Mouse (Mus musculus) kidney, postnatal 0 days (tissue): ENCODE results near the gene Gm19668. TPM values are rescaled to one million over a fixed set of nuclear protein-coding genes. Genes with fewer than 3 reads are reported as not detected.

Experiments used
- ATAC-seq: fragments of 200-750 bp; cut with Nextera tagmentation; replicated peaks from 2 replicates; pipeline ENCODE4 v1.8.0; 2017; ENCODE audit warnings: low read depth, moderate number of reproducible peaks, moderate TSS enrichment, moderate library complexity; ENCODE audit not compliant: low FRiP score
- DNase-seq: peaks from one replicate; pipeline ENCODE4 v3.0.0-alpha.2; 2016; ENCODE audit warnings: low spot score
- H3K27ac ChIP-seq: fragments of 300-500 bp; sonication (generic); 2 replicates; pipeline ENCODE4 v1.5.1; 2014; ENCODE audit warnings: mild to moderate bottlenecking
- H3K27me3 ChIP-seq: fragments of 300-500 bp; sonication (generic); 2 replicates; pipeline ENCODE4 v1.6.1; 2014; ENCODE audit warnings: low read length, mixed read lengths; ENCODE audit not compliant: insufficient read depth
- H3K36me3 ChIP-seq: fragments of 300-500 bp; sonication (generic); 2 replicates; pipeline ENCODE4 v1.6.1; 2014; ENCODE audit warnings: low read length, mixed read lengths; ENCODE audit not compliant: insufficient read depth
- H3K4me1 ChIP-seq: fragments of 300-500 bp; sonication (generic); replicated peaks from 2 replicates; pipeline ENCODE4 v1.6.1; 2014; ENCODE audit warnings: antibody characterized with exemption, low read length, mixed read lengths; ENCODE audit not compliant: insufficient read depth
- H3K4me2 ChIP-seq: fragments of 300-500 bp; sonication (generic); 2 replicates; pipeline ENCODE4 v1.6.1; 2014; ENCODE audit warnings: mild to moderate bottlenecking, low read length, moderate library complexity, mixed read lengths
- H3K4me3 ChIP-seq: fragments of 300-500 bp; sonication (generic); replicated peaks from 2 replicates; pipeline ENCODE4 v1.5.1; 2014; ENCODE audit warnings: low read depth, low read length
- H3K9ac ChIP-seq: fragments of 300-500 bp; sonication (generic); 2 replicates; pipeline ENCODE4 v1.6.1; 2014; ENCODE audit warnings: low read depth, low read length
- H3K9me3 ChIP-seq: fragments of 300-500 bp; sonication (generic); replicated peaks from 2 replicates; pipeline ENCODE4 v1.6.1; 2016; ENCODE audit warnings: low read length, inconsistent platforms, mixed read lengths
- CTCF ChIP-seq: IDR thresholded peaks from 2 replicates; pipeline ENCODE4 v1.5.1; 2016; ENCODE audit warnings: antibody characterized with exemption, low read depth, mild to moderate bottlenecking, moderate library complexity
- WGBS: fragments of 180-500 bp; shearing (Covaris S2); extraction: QIAGEN DNeasy Blood & Tissue Kit; methylation state at CpG from one replicate; pipeline ENCODE4 v1.1.7; 2014; 5-methylcytosine and 5-hydroxymethylcytosine counted together
- polyA plus RNA-seq: library from polyadenylated mRNA; unstranded; fragments of >200 nt; fragmentation: Nextera tagmentation; extraction: Ambion mirVana; gene quantifications from 2 replicates; pipeline ENCODE4 v1.2.1, GENCODE M21; 2015

The Gm19668 gene
- not detected in 2 replicates for polyA plus RNA-seq

GRCm38 (mm10) chr10:77798921-77799508 lies at the start of gene Gm19668:
Gm19668 (minus strand) TSS chr10:77799133.
- no peak within 1 kb of the TSS for H3K27ac ChIP-seq
- H3K4me1 ChIP-seq = no peaks in the 10 kb centered on the region
- H3K36me3 ChIP-seq = no peaks in the 10 kb centered on the region
- WGBS = 45% methylated on average over 8 of the region's 8 CpGs
- no peak within 1 kb of the TSS for H3K4me3 ChIP-seq
- H3K4me2 ChIP-seq = no peak within 1 kb of the TSS
- no peaks in the 10 kb centered on the region for H3K9me3 ChIP-seq
- H3K9ac ChIP-seq = no peak within 1 kb of the TSS
- no peak for DNase-seq
- no peaks in the 10 kb centered on the region for H3K27me3 ChIP-seq
- ATAC-seq = no peak
- no peak for TF ChIP-seq CTCF

DNA sequence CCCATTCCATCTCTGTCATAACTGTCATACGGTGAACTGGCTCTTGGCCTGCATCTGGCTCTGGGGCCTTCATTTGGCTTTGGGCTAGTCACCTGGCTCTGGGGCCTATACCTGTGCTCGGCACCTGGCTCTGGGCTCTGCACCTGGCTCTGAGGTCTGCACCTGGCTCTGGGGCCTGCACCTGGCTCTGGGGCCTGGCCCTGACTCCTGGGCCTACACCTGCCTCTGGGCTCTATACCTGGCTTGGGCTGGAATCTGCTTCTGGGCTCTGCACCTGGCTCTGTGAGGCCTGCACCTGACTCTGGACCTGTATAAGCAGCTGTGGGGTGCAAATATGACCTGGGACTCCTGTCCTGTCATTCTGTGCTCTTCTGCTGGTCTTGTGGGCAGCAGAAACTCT lies 48.6 kb upstream of the Gm19668 start:
- H3K36me3 ChIP-seq = no peaks in the 10 kb centered on the region
- no peaks in the 10 kb centered on the region for H3K27me3 ChIP-seq
- WGBS = 80% methylated on average over 2 of the region's 2 CpGs
- H3K4me1 ChIP-seq = no peaks in the 10 kb centered on the region
- H3K4me3 ChIP-seq = no peak overlapping the region
- no peak overlapping the region for H3K9ac ChIP-seq
- no peak overlapping the region for H3K4me2 ChIP-seq
- H3K27ac ChIP-seq = no peak overlapping the region
- ATAC-seq (no peak), DNase-seq (no peak)
- H3K9me3 ChIP-seq = 0 out of 2 replicates have a peak, but pooled peaks cover 5% of the 10 kb centered on the region
- TF ChIP-seq CTCF = no peak

DNA sequence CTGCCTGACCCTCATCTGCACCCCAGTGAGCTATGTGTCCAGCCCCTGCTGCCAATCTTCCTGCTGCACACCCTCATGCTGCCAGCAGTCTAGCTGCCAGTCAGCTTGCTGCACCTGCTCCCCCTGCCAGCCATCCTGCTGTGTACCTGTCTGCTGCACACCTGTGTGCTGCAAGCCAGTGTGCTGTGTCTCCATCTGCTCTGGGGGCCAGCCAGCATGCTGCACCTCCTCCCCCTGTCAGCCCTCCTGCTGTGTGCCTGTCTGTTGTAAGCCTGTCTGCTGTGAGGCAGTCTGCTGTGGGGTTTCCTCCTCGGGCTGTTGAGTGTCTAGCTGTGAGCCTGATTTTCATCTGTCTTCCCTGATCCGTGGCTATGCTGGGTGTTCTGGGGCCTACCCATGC lies 48.0 kb upstream of the Gm19668 start:
- H3K9ac ChIP-seq = no peak overlapping the region
- no peaks in the 10 kb centered on the region for H3K27me3 ChIP-seq
- H3K36me3 ChIP-seq = no peaks in the 10 kb centered on the region
- no peak for TF ChIP-seq CTCF
- 26% methylated on average over 2 of the region's 2 CpGs for WGBS
- ATAC-seq = no peak
- no peak overlapping the region for H3K27ac ChIP-seq
- no peaks in the 10 kb centered on the region for H3K4me1 ChIP-seq
- no peak overlapping the region for H3K4me2 ChIP-seq
- H3K9me3 ChIP-seq = 0 out of 2 replicates have a peak, but pooled peaks cover 5% of the 10 kb centered on the region
- no peak for DNase-seq
- H3K4me3 ChIP-seq = no peak overlapping the region

DNA sequence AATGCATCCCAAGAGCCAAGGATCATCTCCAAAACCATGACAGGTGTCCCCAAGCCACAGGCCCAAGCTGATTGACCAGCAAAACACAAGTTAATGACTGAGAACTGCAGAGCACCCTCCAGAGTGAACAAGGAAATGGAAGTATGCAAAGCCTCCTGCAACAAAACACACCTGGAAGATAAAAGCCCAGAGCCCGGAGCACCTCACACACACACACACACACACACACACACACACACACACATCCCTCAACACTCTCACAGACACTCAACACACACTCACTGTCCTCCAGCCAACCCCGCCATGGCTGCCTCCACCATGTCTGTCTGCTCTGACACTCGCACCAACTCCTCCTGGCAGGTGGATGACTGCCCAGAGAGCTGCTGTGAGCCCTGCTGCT lies 47.6 kb upstream of the Gm19668 start, which contains the start of gene Gm36176:
Gm36176 (plus strand) TSS at position 301 of the 400 bp plus-strand sequence.
- Histone ChIP-seq H3K27ac (no peak within 1 kb of the TSS), H3K4me1 (no peaks in the 10 kb centered on the region), H3K27me3 (no peaks in the 10 kb centered on the region), H3K4me3 (no peak within 1 kb of the TSS), H3K36me3 (no peaks in the 10 kb centered on the region), H3K9ac (no peak within 1 kb of the TSS), H3K9me3 (0 out of 2 replicates have a peak, but pooled peaks cover 5% of the 10 kb centered on the region), H3K4me2 (no peak within 1 kb of the TSS)
- 75% methylated on average over 3 of the region's 3 CpGs for WGBS
- TF ChIP-seq CTCF = no peak
- no peak for DNase-seq
- ATAC-seq = no peak

- no peak for DNase-seq
- Histone ChIP-seq H3K4me2 (no peak overlapping the region), H3K9me3 (0 out of 2 replicates have a peak, but pooled peaks cover 5% of the 10 kb centered on the region), H3K4me3 (no peak overlapping the region), H3K9ac (no peak overlapping the region), H3K27ac (no peak overlapping the region), H3K36me3 (no peaks in the 10 kb centered on the region), H3K27me3 (no peaks in the 10 kb centered on the region), H3K4me1 (no peaks in the 10 kb centered on the region)
- no peak for ATAC-seq
- TF ChIP-seq CTCF = no peak
- 65% methylated on average over 6 of the region's 6 CpGs for WGBS
Observed at GRCm38 (mm10) chr10:77839006-77839405, 40.1 kb upstream of the Gm19668 start.

- no peak for ATAC-seq
- no peak within 1 kb of the TSS for H3K4me2 ChIP-seq
- no peaks in the 10 kb centered on the region for H3K36me3 ChIP-seq
- no peak within 1 kb of the TSS for H3K4me3 ChIP-seq
- WGBS = 65% methylated on average over 9 of the region's 9 CpGs
- no peak for TF ChIP-seq CTCF
- H3K4me1 ChIP-seq = no peaks in the 10 kb centered on the region
- H3K27me3 ChIP-seq = no peaks in the 10 kb centered on the region
- H3K9me3 ChIP-seq = no peaks in the 10 kb centered on the region
- no peak within 1 kb of the TSS for H3K9ac ChIP-seq
- no peak within 1 kb of the TSS for H3K27ac ChIP-seq
- no peak for DNase-seq
Observed at GRCm38 (mm10) chr10:77835647-77836046, 36.7 kb upstream of the Gm19668 start, which contains the start of gene Krtap10-10. Krtap10-10 (plus strand) TSS chr10:77835947.
